Mouse (Mus musculus): Measurements from ENCODE around the gene Tgfbrap1.

Tgfbrap1 gene

GRCm38 (mm10) chr1:43112882-43113281, 14.4 kb upstream of the Tgfbrap1 start:
- DNase-seq (ENCODE audit: low spot score in 2 of 2) = peak; percentile 53 to 58

- no peak for DNase-seq (ENCODE audit: low spot score in 2 of 2)
These were observed 12.1 kb upstream of the Tgfbrap1 start for GRCm38 (mm10) chr1:43110556-43110955.

GRCm38 (mm10) chr1:43108729-43109128, 10.3 kb upstream of the Tgfbrap1 start:
- DNase-seq (ENCODE audit: low spot score in 2 of 2) = no peak

GRCm38 (mm10) chr1:43094206-43094605, 4.2 kb downstream of the Tgfbrap1 start:
- no peak for DNase-seq (ENCODE audit: low spot score in 2 of 2)

GRCm38 (mm10) chr1:43092056-43093015, 6.1 kb downstream of the Tgfbrap1 start:
- peak; percentile 51 to 53 for DNase-seq (ENCODE audit: low spot score in 2 of 2)

- no peak for DNase-seq (ENCODE audit: low spot score in 2 of 2)
These were observed 7.0 kb downstream of the Tgfbrap1 start for GRCm38 (mm10) chr1:43091306-43092055.

GRCm38 (mm10) chr1:43090418-43090817, 8.0 kb downstream of the Tgfbrap1 start:
- DNase-seq (ENCODE audit: low spot score in 2 of 2) = no peak

GRCm38 (mm10) chr1:43082946-43083345, 15.5 kb downstream of the Tgfbrap1 start:
- no peak for DNase-seq (ENCODE audit: low spot score in 2 of 2)

- DNase-seq (ENCODE audit: low spot score in 2 of 2) = no peak
These were observed 20.3 kb downstream of the Tgfbrap1 start for GRCm38 (mm10) chr1:43078124-43078523.

GRCm38 (mm10) chr1:43074791-43075190, 23.6 kb downstream of the Tgfbrap1 start:
- no peak for DNase-seq (ENCODE audit: low spot score in 2 of 2)

GRCm38 (mm10) chr1:43072561-43072960, 25.9 kb downstream of the Tgfbrap1 start:
- no peak for DNase-seq (ENCODE audit: low spot score in 2 of 2)

- no peak for DNase-seq (ENCODE audit: low spot score in 2 of 2)
These were observed 26.4 kb downstream of the Tgfbrap1 start for GRCm38 (mm10) chr1:43072028-43072427.

GRCm38 (mm10) chr1:43070726-43071125, 27.7 kb downstream of the Tgfbrap1 start:
- DNase-seq (ENCODE audit: low spot score in 2 of 2) = no peak

- no peak for DNase-seq (ENCODE audit: low spot score in 2 of 2)
These were observed 30.9 kb downstream of the Tgfbrap1 start for GRCm38 (mm10) chr1:43067551-43067950.

GRCm38 (mm10) chr1:43066573-43066972, 31.9 kb downstream of the Tgfbrap1 start:
- no peak for DNase-seq (ENCODE audit: low spot score in 2 of 2)

- peak; percentile 54 to 67 for DNase-seq (ENCODE audit: low spot score in 2 of 2)
These were observed 32.7 kb downstream of the Tgfbrap1 start for GRCm38 (mm10) chr1:43065615-43066310.

- DNase-seq (ENCODE audit: low spot score in 2 of 2) = no peak
These were observed 46.5 kb downstream of the Tgfbrap1 start for GRCm38 (mm10) chr1:43051903-43052302.

- DNase-seq (ENCODE audit: low spot score in 2 of 2) = no peak
These were observed 50.6 kb downstream of the Tgfbrap1 start for GRCm38 (mm10) chr1:43047811-43048210.

GRCm38 (mm10) chr1:43046990-43047389, 51.4 kb downstream of the Tgfbrap1 start:
- no peak for DNase-seq (ENCODE audit: low spot score in 2 of 2)

GRCm38 (mm10) chr1:43045204-43045982, 53.0 kb downstream of the Tgfbrap1 start:
- no peak for DNase-seq (ENCODE audit: low spot score in 2 of 2)

- no peak for DNase-seq (ENCODE audit: low spot score in 2 of 2)
These were observed 56.2 kb downstream of the Tgfbrap1 start for GRCm38 (mm10) chr1:43042271-43042670.

All from frontal cortex, postnatal 25 days (tissue).